Mouse (Mus musculus) testis, adult 2 months (tissue): ENCODE results near the gene Dtx4.

Source experiments
- CTCF ChIP-seq: fragments of 200-500 bp; IDR thresholded peaks from 2 replicates; pipeline ENCODE4 v1.5.1; 2012; ENCODE audit warnings: low read depth, mild to moderate bottlenecking, inconsistent platforms, low read length, moderate library complexity; ENCODE audit not compliant: control insufficient read depth, insufficient read depth, insufficient replicate concordance
- POLR2A ChIP-seq: fragments of 200-500 bp; IDR thresholded peaks from 2 replicates; pipeline ENCODE4 v1.6.1; 2012; ENCODE audit warnings: low read depth, mild to moderate bottlenecking, inconsistent platforms, low read length, moderate library complexity; ENCODE audit not compliant: control insufficient read depth

DNA sequence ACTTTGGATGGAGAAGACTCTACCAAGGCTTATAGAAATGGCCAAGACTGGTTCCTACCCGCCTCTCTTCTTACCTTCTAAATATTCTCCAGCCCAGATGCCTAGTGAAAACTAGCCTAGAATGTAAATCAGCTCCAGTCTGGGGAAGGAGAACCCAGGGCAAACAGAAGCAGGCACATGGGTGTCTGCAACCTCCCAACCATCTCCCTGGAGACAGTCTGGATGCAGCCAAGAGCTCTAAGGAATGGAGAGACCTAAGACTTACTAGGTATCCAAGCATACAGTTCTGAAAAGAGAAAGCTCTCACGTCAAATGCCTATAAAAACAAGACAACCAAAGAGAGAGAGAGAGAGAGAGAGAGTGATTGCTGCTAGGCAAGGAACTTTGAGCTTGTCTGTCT is 3.3 kb downstream of the Dtx4 start:
- TF ChIP-seq CTCF: no peak
- no peak for TF ChIP-seq POLR2A
